Mouse (Mus musculus) C2C12 (cell line): Measurements from ENCODE around the gene 6030468B19Rik.
"Not testable (repeated sequence)": the region's sequence is repeated elsewhere in the genome, so short reads cannot be mapped to it uniquely, and the experiment has no call there.

Experiments
- CTCF ChIP-seq: IDR thresholded peaks from one replicate; pipeline ENCODE4 v1.5.1; 2011; ENCODE audit not compliant: control insufficient read depth, insufficient read depth, insufficient read length
- MAX ChIP-seq: IDR thresholded peaks from one replicate; pipeline ENCODE4 v1.6.1; 2011; ENCODE audit warnings: mild to moderate bottlenecking, control low read depth
- MYOG ChIP-seq: IDR thresholded peaks from one replicate; pipeline ENCODE4 v1.6.1; 2011; ENCODE audit not compliant: control insufficient read depth, insufficient read length; ENCODE audit errors: extremely low read depth
- USF1 ChIP-seq: IDR thresholded peaks from one replicate; pipeline ENCODE4 v1.6.1; 2011; ENCODE audit warnings: low read depth, mild to moderate bottlenecking, control low read depth, moderate library complexity

DNA sequence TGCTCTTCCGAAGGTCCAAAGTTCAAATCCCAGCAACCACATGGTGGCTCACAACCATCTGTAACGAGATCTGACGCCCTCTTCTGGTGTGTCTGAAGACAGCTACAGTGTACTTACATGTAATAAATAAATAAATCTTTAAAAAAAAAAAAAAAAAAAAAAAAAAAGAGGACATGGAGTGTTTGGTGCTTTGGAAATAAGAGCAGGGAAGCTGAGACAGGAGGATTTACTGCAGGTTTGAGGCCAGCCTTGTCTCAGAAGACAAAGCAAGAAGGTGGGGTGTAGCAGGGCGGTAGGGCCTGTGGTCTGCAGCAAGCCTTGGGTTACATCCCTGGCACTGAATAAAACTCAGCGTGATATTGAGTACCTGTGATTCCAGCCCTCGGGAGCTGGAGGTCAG, 36.0 kb downstream of the 6030468B19Rik start:
- not testable (repeated sequence) for TF ChIP-seq CTCF, MAX, MYOG, USF1
